Mouse (Mus musculus) heart, adult 2 months (tissue): ENCODE data around the gene Gm10320. TPM values are rescaled to one million over a fixed set of nuclear protein-coding genes. Genes with fewer than 3 reads are reported as not detected.

ENCODE experiments used
- DNase-seq, 2 experiments: peaks; one replicate each; pipeline ENCODE4 v3.0.0; 2021
- H3K27ac ChIP-seq: fragments of 200-600 bp; 2 replicates; pipeline ENCODE4 v1.8.1; 2022
- H3K27me3 ChIP-seq: fragments of 200-500 bp; 2 replicates; pipeline ENCODE4 v1.6.1; 2012; ENCODE audit warnings: mild to moderate bottlenecking, low read length, inconsistent platforms, mixed read lengths; ENCODE audit not compliant: control insufficient read depth, insufficient read depth
- H3K36me3 ChIP-seq: fragments of 200-500 bp; 2 replicates; pipeline ENCODE4 v1.6.1; 2012; ENCODE audit warnings: low read length, inconsistent platforms; ENCODE audit not compliant: control insufficient read depth, insufficient read depth
- H3K4me1 ChIP-seq: fragments of 200-500 bp; 2 replicates; pipeline ENCODE4 v1.6.1; 2011; ENCODE audit warnings: low read length; ENCODE audit not compliant: control insufficient read depth, insufficient read depth
- H3K4me3 ChIP-seq: fragments of 200-600 bp; 2 replicates; pipeline ENCODE4 v1.8.1; 2022
- H3K79me2 ChIP-seq: fragments of 200-500 bp; replicated peaks from 2 replicates; pipeline ENCODE4 v1.6.1; 2012; ENCODE audit warnings: mild to moderate bottlenecking, inconsistent platforms, low read length, moderate library complexity, mixed read lengths; ENCODE audit not compliant: control insufficient read depth, insufficient read depth
- H3K9ac ChIP-seq: fragments of 200-500 bp; 2 replicates; pipeline ENCODE4 v1.6.1; 2012; ENCODE audit warnings: low read depth, mild to moderate bottlenecking, control low read depth, inconsistent platforms, low read length, mixed read lengths
- CTCF ChIP-seq: fragments of 200-600 bp; IDR thresholded peaks from 2 replicates; pipeline ENCODE4 v1.8.1; 2022; ENCODE audit warnings: antibody characterized with exemption, mild to moderate bottlenecking, moderate library complexity
- EP300 ChIP-seq: fragments of 200-500 bp; IDR thresholded peaks from 2 replicates; pipeline ENCODE4 v1.6.1; 2011; ENCODE audit warnings: low read depth, low read length, control low read depth; ENCODE audit not compliant: insufficient read depth
- POLR2A ChIP-seq: fragments of 200-500 bp; IDR thresholded peaks from 2 replicates; pipeline ENCODE4 v1.6.1; 2011; ENCODE audit warnings: mild to moderate bottlenecking, low read depth, low read length, control low read depth; ENCODE audit not compliant: insufficient read depth
- WGBS: fragments of 180-500 bp; shearing (Covaris S2); methylation state at CpG from one replicate; pipeline ENCODE4 v1.1.7; 2018; 5-methylcytosine and 5-hydroxymethylcytosine counted together
- intact Hi-C: fragments of 180-260 bp; cut with DNase I; formaldehyde crosslinking; loops from one replicate; pipeline ENCODE4 v1.15.1; 2025
- polyA plus RNA-seq: library from polyadenylated mRNA; depleted of rRNA; stranded (reverse); fragments of >200 nt; gene quantifications from 2 replicates; pipeline ENCODE4 v1.2.3, GENCODE M21; 2012; rRNA removed
- total RNA-seq, 2 experiments: library from RNA; stranded (reverse); gene quantifications; 2 replicates each; pipeline ENCODE4 v1.2.3; 2021

The Gm10320 gene
- total and polyA plus RNA-seq, 3 experiments = 0.27 TPM; not detected in 2

DNA sequence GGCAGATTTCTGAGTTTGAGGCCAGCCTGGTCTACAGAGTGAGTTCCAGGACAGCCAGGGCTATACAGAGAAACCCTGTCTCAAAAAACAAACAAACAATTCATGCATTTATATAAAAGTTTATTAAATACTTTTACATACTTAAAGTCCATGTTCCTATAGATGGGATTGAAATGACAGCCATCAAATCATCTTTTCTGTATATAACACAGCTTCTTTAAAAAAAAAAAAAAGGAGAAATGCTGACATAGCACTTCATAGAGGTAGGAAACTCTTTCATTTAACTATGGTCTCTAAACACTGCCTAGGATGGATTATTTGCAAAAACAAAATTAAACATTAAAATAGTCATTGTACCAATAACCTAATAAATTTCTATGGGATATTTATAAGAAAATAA is 43.1 kb downstream of the Gm10320 start:
- Histone ChIP-seq H3K9ac (no peak overlapping the region), H3K27ac (no peak overlapping the region), H3K4me3 (no peak overlapping the region), H3K36me3 (no peaks in the 10 kb centered on the region), H3K4me1 (no peaks in the 10 kb centered on the region), H3K79me2 (no peaks in the 10 kb centered on the region), H3K27me3 (no peaks in the 10 kb centered on the region)
- TF ChIP-seq EP300 (no peak), CTCF (no peak)
- DNase-seq = no peak
- intact Hi-C loops = no loop called here

DNA sequence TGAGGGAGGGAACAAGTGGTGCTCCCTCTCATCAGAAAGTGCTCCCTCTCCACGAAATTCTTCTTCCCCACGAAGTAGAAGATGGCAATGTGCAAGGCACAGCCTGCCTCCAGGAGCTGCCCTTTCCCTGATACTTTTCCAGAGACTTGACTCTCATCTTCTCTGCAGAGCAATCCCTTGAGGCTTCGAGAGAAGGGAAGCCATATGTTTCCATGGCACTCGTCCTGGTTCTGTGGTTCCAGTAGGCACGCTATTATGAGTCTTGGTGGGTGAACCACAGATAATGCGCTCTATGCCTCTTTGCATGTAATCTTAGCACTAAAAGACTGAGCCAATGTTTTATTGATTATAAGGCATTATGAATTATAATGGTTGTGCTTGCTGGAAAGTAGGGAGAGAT is 44.1 kb downstream of the Gm10320 start:
- 69% methylated on average over 6 of the region's 6 CpGs for WGBS
- intact Hi-C loops = no loop called here

DNA sequence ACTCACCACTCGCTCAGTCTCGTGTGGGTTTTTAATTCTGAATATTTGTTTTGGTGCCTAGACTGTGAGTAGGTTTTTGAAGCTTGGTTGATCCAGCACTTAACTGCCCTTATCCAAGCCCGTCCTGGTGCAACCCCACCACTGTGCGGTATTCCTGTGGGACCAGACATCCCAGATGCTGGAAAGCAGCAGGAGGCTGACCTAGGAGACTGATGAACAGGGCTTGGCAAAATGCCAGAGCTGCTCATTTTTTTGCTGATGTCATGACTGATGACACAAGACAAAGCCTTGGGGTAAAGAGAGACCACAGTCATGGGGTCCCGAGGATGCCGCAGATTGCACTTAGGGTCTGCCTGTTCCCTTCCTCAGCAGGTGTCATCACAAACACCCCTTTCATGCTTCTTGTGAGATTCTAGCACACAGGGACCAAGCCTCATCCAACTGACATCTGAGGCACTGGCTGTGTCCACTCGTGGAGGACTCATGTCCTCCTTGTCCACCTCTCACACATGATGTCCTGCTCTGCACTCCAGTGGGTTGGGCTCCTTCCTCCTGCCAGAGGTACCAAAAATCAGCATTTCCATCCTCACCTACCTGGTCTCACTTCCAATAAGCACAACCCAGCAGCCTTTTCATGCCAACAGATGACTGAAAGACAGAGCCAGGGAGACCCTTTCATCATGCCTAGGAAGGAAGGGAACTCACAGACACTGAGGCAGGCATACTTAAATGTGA is 46.2 kb downstream of the Gm10320 start:
- no peaks in the 10 kb centered on the region for H3K36me3 ChIP-seq
- H3K79me2 ChIP-seq = no peaks in the 10 kb centered on the region
- no peak overlapping the region for H3K27ac ChIP-seq
- H3K9ac ChIP-seq = no peak overlapping the region
- intact Hi-C loops = no loop called here
- no peaks in the 10 kb centered on the region for H3K27me3 ChIP-seq
- no peaks in the 10 kb centered on the region for H3K4me1 ChIP-seq
- DNase-seq = no peak
- 78% methylated on average over 7 of the region's 7 CpGs for WGBS
- no peak overlapping the region for H3K4me3 ChIP-seq
- no peak for TF ChIP-seq POLR2A
- TF ChIP-seq CTCF = no peak
- TF ChIP-seq EP300 = no peak

More for the DNA sequence above, 44.1 kb downstream of the Gm10320 start:
- DNase-seq = no peak
- no peak overlapping the region for H3K4me3 ChIP-seq
- H3K36me3 ChIP-seq = no peaks in the 10 kb centered on the region
- no peak overlapping the region for H3K9ac ChIP-seq
- H3K4me1 ChIP-seq = no peaks in the 10 kb centered on the region
- H3K27me3 ChIP-seq = no peaks in the 10 kb centered on the region
- TF ChIP-seq EP300 = no peak
- TF ChIP-seq POLR2A = no peak
- no peak for TF ChIP-seq CTCF
- no peak overlapping the region for H3K27ac ChIP-seq
- H3K79me2 ChIP-seq = no peaks in the 10 kb centered on the region

GRCm38 (mm10) chr13:98441001-98441400 is 50.8 kb downstream of the Gm10320 start:
- H3K9ac ChIP-seq = no peak overlapping the region
- intact Hi-C loops = no loop called here
- no peaks in the 10 kb centered on the region for H3K79me2 ChIP-seq
- no peaks in the 10 kb centered on the region for H3K36me3 ChIP-seq
- H3K4me3 ChIP-seq = no peak overlapping the region
- DNase-seq = no peak
- H3K27ac ChIP-seq = no peak overlapping the region
- H3K27me3 ChIP-seq = no peaks in the 10 kb centered on the region
- WGBS = 68% methylated on average over 4 of the region's 4 CpGs
- TF ChIP-seq EP300 = no peak
- TF ChIP-seq CTCF = no peak
- no peak for TF ChIP-seq POLR2A
- H3K4me1 ChIP-seq = no peaks in the 10 kb centered on the region

DNA sequence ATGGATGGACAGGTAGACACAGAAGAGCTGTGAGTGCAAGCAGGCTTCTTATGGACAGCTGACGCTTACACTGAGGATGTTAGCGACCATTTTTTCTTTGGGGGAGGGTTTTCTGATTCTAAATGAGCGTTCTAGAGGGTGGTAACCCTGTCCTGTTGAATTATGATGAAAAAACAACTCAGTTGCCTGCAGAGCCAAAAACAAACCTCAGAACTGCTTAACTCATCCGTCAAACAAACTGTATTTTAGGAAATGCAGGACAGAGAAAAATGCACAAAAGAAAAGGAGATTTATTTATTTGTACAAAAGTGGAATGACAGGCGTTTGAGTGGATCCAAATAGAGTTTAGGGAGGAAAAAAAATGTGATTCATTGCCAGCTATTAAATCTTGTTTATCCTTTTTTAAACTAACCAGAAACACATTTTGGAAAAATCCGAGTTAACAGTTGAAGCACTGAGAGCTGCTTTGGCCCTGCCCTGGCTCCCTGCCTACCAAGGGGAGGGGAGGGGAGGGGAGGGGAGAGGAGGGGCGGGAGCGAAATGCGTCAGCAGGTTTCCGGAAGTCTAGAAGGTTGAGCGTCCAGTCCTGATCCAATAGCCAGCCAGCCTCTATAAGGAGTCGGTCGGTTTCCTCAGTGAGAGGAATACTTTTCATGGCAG is 51.4 kb downstream of the Gm10320 start:
- no peak overlapping the region for H3K4me3 ChIP-seq
- no peaks in the 10 kb centered on the region for H3K79me2 ChIP-seq
- no peak for TF ChIP-seq POLR2A
- no peak for TF ChIP-seq EP300
- TF ChIP-seq CTCF = no peak
- no peaks in the 10 kb centered on the region for H3K36me3 ChIP-seq
- no peak overlapping the region for H3K27ac ChIP-seq
- H3K27me3 ChIP-seq = no peaks in the 10 kb centered on the region
- no peak for DNase-seq
- WGBS = 37% methylated on average over 13 of the region's 13 CpGs
- H3K4me1 ChIP-seq = no peaks in the 10 kb centered on the region
- intact Hi-C loops = no loop called here
- no peak overlapping the region for H3K9ac ChIP-seq

Other genes starting within 250 kb of the Gm10320 start
- 1 to 10 TPM; 5.7 to 6.7 TPM for gene Utp15, start 229.0 kb downstream of the Gm10320 start, total RNA-seq
- 4.2 and 6.2 TPM in 2 replicates for gene Utp15, start 229.0 kb downstream of the Gm10320 start, polyA plus RNA-seq
- 10 to 100 TPM; 35.6 to 46.8 TPM for gene Ankra2, start 228.9 kb downstream of the Gm10320 start, total RNA-seq
- 11.3 and 17.2 TPM in 2 replicates for gene Ankra2, start 228.9 kb downstream of the Gm10320 start, polyA plus RNA-seq
- not detected for gene Gm21976, start 212.1 kb downstream of the Gm10320 start, total RNA-seq
- gene Gm21976, start 212.1 kb downstream of the Gm10320 start, polyA plus RNA-seq = not detected in 2 replicates
- 100 to 1,000 TPM; 193 to 218 TPM for gene Btf3, start 175.0 kb downstream of the Gm10320 start, total RNA-seq
- gene Btf3, start 175.0 kb downstream of the Gm10320 start, polyA plus RNA-seq = 88.2 and 135 TPM in 2 replicates
- under 1 TPM in 1 of 2 experiments, not detected in 1; 0.05 TPM for gene Foxd1, start 137.8 kb downstream of the Gm10320 start, total RNA-seq
- 0.03 and 0.06 TPM in 2 replicates for gene Foxd1, start 137.8 kb downstream of the Gm10320 start, polyA plus RNA-seq
- gene Tmem174, start 145.4 kb upstream of the Gm10320 start, total RNA-seq = not detected
- not detected in 2 replicates for gene Tmem174, start 145.4 kb upstream of the Gm10320 start, polyA plus RNA-seq
- 1 to 10 TPM; 4.6 to 8.1 TPM for gene Tmem171, start 202.8 kb upstream of the Gm10320 start, total RNA-seq
- gene Tmem171, start 202.8 kb upstream of the Gm10320 start, polyA plus RNA-seq = 9.1 and 11.1 TPM in 2 replicates